Mouse (Mus musculus) myocyte (in vitro differentiated cells): ENCODE results near the gene Cmklr1. TPM values are rescaled to one million over a fixed set of nuclear protein-coding genes. Genes with fewer than 3 reads are reported as not detected.
"Not testable (repeated sequence)": the region's sequence is repeated elsewhere in the genome, so short reads cannot be mapped to it uniquely, and the experiment has no call there.

ENCODE experiments used
- H3K27me3 ChIP-seq: one replicate; pipeline ENCODE4 v1.6.1; 2011; ENCODE audit not compliant: control insufficient read depth, insufficient read depth, insufficient read length
- H3K36me3 ChIP-seq: one replicate; pipeline ENCODE4 v1.6.1; 2011; ENCODE audit not compliant: control insufficient read depth, insufficient read depth
- H3K4me2 ChIP-seq: one replicate; pipeline ENCODE4 v1.6.1; 2011; ENCODE audit warnings: low read depth, control low read depth
- H3K4me3 ChIP-seq: one replicate; pipeline ENCODE4 v1.5.1; 2011; ENCODE audit warnings: mild to moderate bottlenecking, control low read depth, moderate library complexity
- H3K79me2 ChIP-seq: one replicate; pipeline ENCODE4 v1.6.1; 2011; ENCODE audit not compliant: control insufficient read depth, insufficient read depth
- H3ac ChIP-seq: one replicate; pipeline ENCODE4 v1.6.1; 2011; ENCODE audit not compliant: control insufficient read depth, insufficient read length
- CEBPB ChIP-seq: IDR thresholded peaks from 2 replicates; pipeline ENCODE4 v1.6.1; 2011; ENCODE audit warnings: mild to moderate bottlenecking, moderate library complexity; ENCODE audit not compliant: poor library complexity, insufficient read depth, severe bottlenecking
- E2F4 ChIP-seq: IDR thresholded peaks from one replicate; pipeline ENCODE4 v1.6.1; 2011; ENCODE audit warnings: mild to moderate bottlenecking, control low read depth, moderate library complexity; ENCODE audit not compliant: insufficient read depth
- MAX ChIP-seq: IDR thresholded peaks from one replicate; pipeline ENCODE4 v1.6.1; 2011; ENCODE audit warnings: low read depth, mild to moderate bottlenecking, control low read depth
- MYOD1 ChIP-seq, 3 experiments: IDR thresholded peaks; one replicate each; pipeline ENCODE4 v1.6.1; 2011; ENCODE audit warnings: control low read depth in 2 of 3, low read depth in 2 of 3, mild to moderate bottlenecking in 2 of 3, moderate library complexity in 1 of 3; ENCODE audit not compliant: insufficient read length in 2 of 3, control insufficient read depth in 1 of 3
- MYOG ChIP-seq, 3 experiments: IDR thresholded peaks; one replicate each; pipeline ENCODE4 v1.6.1; 2011; ENCODE audit warnings: control low read depth in 2 of 3, low read depth in 2 of 3, mild to moderate bottlenecking in 2 of 3; ENCODE audit not compliant: insufficient read length in 2 of 3, control insufficient read depth in 1 of 3, insufficient read depth in 1 of 3
- POLR2A ChIP-seq: IDR thresholded peaks from one replicate; pipeline ENCODE4 v1.6.1; 2011; ENCODE audit warnings: low read depth, mild to moderate bottlenecking, control low read depth, moderate library complexity; ENCODE audit not compliant: insufficient read length
- POLR2AphosphoS2 ChIP-seq: IDR thresholded peaks from one replicate; pipeline ENCODE4 v1.6.1; 2011; ENCODE audit warnings: low read depth, control low read depth; ENCODE audit not compliant: insufficient read length
- REST ChIP-seq: IDR thresholded peaks from one replicate; pipeline ENCODE4 v1.6.1; 2011; ENCODE audit warnings: mild to moderate bottlenecking, control low read depth, moderate library complexity; ENCODE audit not compliant: insufficient read depth, insufficient read length
- SRF ChIP-seq: IDR thresholded peaks from one replicate; pipeline ENCODE4 v1.6.1; 2011; ENCODE audit warnings: low read depth; ENCODE audit not compliant: control insufficient read depth, insufficient read length
- TCF12 ChIP-seq: IDR thresholded peaks from one replicate; pipeline ENCODE4 v1.6.1; 2011; ENCODE audit warnings: mild to moderate bottlenecking, control low read depth; ENCODE audit not compliant: poor library complexity, insufficient read depth, severe bottlenecking
- TCF3 ChIP-seq: IDR thresholded peaks from one replicate; pipeline ENCODE4 v1.6.1; 2011; ENCODE audit warnings: low read depth, control low read depth; ENCODE audit not compliant: insufficient read length
- USF1 ChIP-seq: IDR thresholded peaks from one replicate; pipeline ENCODE4 v1.6.1; 2011; ENCODE audit warnings: low read depth, mild to moderate bottlenecking, control low read depth, moderate library complexity
- polyA plus RNA-seq: library from polyadenylated mRNA; unstranded; fragments of >200 nt; fragmentation: generic; extraction: Trizol; gene quantifications from one replicate; pipeline ENCODE4 v1.2.1, GENCODE M21; 2012; ENCODE audit warnings: missing spikeins

Gene Cmklr1
- polyA plus RNA-seq, 1 experiment = 14.1 TPM

DNA sequence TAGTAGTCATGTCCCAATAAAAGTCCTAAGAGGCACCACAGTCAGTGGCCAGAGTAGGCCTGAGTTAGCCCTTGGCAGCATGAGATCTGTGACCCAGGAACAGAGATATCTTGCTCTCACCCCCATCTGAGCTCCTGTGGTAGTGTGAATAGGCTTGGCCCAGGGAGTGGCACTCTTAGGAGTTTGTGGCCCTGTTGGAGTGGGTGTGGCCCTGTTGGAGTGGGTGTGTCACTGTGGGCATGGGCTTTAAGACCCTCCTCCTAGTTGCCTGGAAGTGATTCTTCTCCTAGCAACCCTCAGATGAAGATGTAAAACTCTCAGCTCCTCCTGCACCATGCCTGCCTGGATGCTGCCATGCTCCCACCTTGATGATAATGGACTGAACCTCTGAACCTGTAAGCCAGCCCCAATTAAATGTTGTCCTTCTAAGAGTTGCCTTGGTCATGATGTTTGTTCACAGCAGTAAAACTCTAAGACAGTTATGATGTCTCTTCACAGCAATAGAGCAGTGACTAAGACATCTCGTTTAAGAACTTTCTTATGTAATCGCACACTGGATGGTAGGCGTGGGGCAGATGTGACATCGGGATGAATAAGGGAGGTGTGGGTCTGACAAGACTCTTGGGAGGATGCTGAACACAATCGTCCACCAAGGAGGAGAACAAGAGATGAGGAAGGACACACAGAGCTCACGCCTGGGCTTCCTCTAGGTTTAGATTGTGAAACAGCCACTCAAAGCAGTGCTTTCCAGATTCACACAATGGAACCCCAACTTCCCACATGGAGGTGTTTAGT lies 56.1 kb downstream of the Cmklr1 start:
- Histone ChIP-seq H3K4me2 (no peak overlapping the region), H3K4me3 (no peak overlapping the region), H3K79me2 (no peaks in the 10 kb centered on the region), H3K27me3 (no peaks in the 10 kb centered on the region), H3ac (no peak overlapping the region), H3K36me3 (no peaks in the 10 kb centered on the region)
- TF ChIP-seq POLR2AphosphoS2 = no peak
- no peak for TF ChIP-seq REST
- TF ChIP-seq SRF = no peak
- TF ChIP-seq E2F4 = no peak
- no peak for TF ChIP-seq USF1
- no peak for TF ChIP-seq TCF12
- TF ChIP-seq MYOG (IDR thresholded peaks at IDR 0.05; ENCODE audit: control insufficient read depth in 1 of 3, insufficient read depth in 1 of 3, insufficient read length in 2 of 3, low read depth in 2 of 3) = no peak
- no peak for TF ChIP-seq TCF3
- no peak for TF ChIP-seq CEBPB
- no peak for TF ChIP-seq POLR2A
- TF ChIP-seq MAX = no peak
- no peak for TF ChIP-seq MYOD1 (IDR thresholded peaks at IDR 0.05; ENCODE audit: control insufficient read depth in 1 of 3, insufficient read length in 2 of 3, low read depth in 2 of 3)

DNA sequence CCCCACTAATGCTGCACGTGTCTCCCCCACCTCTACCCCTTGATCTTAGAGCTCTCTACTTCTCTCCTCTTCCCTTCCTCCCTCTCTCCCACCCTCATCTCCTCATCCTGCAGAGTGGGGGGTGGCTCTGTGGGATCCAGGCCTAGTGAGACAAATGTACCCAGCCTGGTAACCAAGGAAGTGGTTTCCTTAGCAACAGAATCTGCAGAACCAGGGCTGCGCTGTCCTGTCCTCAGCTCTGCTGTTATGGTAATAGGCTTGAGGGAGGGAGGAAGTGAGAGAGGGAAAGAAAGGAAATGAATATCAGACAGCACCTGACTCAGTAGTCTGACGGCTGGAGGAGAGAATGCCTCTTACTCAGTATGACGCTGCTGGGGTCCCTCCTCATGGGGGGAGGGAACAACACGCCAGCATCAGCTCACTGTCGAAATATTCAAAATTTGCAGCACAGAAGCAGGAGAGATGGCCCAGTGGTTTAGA lies 58.4 kb downstream of the Cmklr1 start:
- Histone ChIP-seq H3K79me2 (no peaks in the 10 kb centered on the region), H3K4me3 (no peak overlapping the region), H3K4me2 (no peak overlapping the region), H3K36me3 (no peaks in the 10 kb centered on the region), H3ac (no peak overlapping the region), H3K27me3 (no peaks in the 10 kb centered on the region)
- TF ChIP-seq E2F4 (no peak), POLR2A (no peak), MAX (no peak), REST (no peak), USF1 (no peak), MYOG (IDR thresholded peaks at IDR 0.05; ENCODE audit: control insufficient read depth in 1 of 3, insufficient read depth in 1 of 3, insufficient read length in 2 of 3, low read depth in 2 of 3) (no peak), CEBPB (no peak), TCF12 (no peak), POLR2AphosphoS2 (no peak), TCF3 (no peak)

DNA sequence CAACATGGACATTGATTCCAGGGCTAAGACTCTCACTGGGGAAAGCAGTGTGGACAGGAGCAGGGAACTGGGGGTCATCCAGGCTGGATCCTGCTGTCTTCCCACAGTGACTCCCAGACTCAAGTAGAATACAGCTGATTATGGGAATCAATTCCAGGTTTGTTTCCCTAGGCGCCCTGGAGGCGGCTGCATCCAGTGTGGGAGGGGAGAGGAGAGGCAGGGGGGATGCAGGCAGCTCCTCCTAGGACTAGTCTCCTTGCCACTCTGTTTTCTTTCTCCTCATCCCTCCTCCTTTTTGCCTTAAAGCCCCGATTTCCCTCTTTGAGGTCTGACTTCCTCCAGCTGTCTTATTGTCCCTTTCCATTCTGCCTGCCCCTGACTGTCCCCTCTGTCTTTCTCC lies 59.1 kb downstream of the Cmklr1 start:
- H3K27me3 ChIP-seq = no peaks in the 10 kb centered on the region
- H3K79me2 ChIP-seq = no peaks in the 10 kb centered on the region
- H3K36me3 ChIP-seq = no peaks in the 10 kb centered on the region
- no peak overlapping the region for H3K4me3 ChIP-seq
- TF ChIP-seq POLR2AphosphoS2 (no peak), REST (no peak), TCF3 (no peak), MYOG (IDR thresholded peaks at IDR 0.05; ENCODE audit: control insufficient read depth in 1 of 3, insufficient read depth in 1 of 3, insufficient read length in 2 of 3, low read depth in 2 of 3) (no peak), E2F4 (no peak), MYOD1 (IDR thresholded peaks at IDR 0.05; ENCODE audit: control insufficient read depth in 1 of 3, insufficient read length in 2 of 3, low read depth in 2 of 3) (no peak), SRF (no peak), MAX (no peak), TCF12 (no peak), USF1 (no peak), CEBPB (no peak), POLR2A (no peak)
- no peak overlapping the region for H3K4me2 ChIP-seq
- H3ac ChIP-seq = no peak overlapping the region

DNA sequence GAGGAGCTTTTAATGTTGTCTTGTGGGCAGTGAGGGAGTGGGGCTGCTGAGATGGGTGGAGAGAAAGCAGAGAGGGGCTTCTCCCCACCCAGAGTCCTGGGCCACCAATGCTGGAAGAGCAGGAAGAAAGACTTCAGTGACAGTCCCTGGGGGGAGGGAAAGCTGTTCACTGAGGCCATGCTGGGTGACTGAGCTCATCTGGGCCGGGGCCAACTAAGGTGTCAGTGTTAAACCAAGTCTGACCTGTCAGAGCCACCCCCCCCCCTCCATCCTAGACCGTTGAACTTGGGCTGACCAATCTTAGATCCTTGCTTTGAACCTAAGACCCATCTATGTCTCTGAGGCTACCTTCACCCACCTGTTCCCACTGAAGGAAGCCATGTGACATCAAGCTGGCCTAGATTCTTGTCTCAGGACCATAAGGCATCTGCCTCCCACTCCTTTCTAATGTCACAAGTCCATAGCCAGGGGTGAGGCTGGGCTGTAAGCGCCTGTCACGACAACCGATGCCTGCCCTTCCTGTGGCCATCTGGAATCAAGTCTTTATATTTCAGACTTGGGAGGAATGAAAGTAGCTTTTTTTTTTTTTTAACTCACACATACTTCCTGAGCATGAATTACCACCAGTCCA lies 60.1 kb downstream of the Cmklr1 start:
- no peaks in the 10 kb centered on the region for H3K27me3 ChIP-seq
- H3K36me3 ChIP-seq = no peaks in the 10 kb centered on the region
- TF ChIP-seq REST = no peak
- TF ChIP-seq TCF12 = no peak
- TF ChIP-seq MYOG (IDR thresholded peaks at IDR 0.05; ENCODE audit: control insufficient read depth in 1 of 3, insufficient read depth in 1 of 3, insufficient read length in 2 of 3, low read depth in 2 of 3) = no peak
- no peak for TF ChIP-seq E2F4
- TF ChIP-seq POLR2AphosphoS2 = no peak
- no peak for TF ChIP-seq USF1
- TF ChIP-seq SRF = no peak
- no peak for TF ChIP-seq TCF3
- TF ChIP-seq MAX = no peak
- TF ChIP-seq POLR2A = no peak
- no peak for TF ChIP-seq MYOD1 (IDR thresholded peaks at IDR 0.05; ENCODE audit: control insufficient read depth in 1 of 3, insufficient read length in 2 of 3, low read depth in 2 of 3)
- no peak for TF ChIP-seq CEBPB
- no peaks in the 10 kb centered on the region for H3K79me2 ChIP-seq
- H3K4me2 ChIP-seq = no peak overlapping the region
- H3ac ChIP-seq = no peak overlapping the region
- no peak overlapping the region for H3K4me3 ChIP-seq

DNA sequence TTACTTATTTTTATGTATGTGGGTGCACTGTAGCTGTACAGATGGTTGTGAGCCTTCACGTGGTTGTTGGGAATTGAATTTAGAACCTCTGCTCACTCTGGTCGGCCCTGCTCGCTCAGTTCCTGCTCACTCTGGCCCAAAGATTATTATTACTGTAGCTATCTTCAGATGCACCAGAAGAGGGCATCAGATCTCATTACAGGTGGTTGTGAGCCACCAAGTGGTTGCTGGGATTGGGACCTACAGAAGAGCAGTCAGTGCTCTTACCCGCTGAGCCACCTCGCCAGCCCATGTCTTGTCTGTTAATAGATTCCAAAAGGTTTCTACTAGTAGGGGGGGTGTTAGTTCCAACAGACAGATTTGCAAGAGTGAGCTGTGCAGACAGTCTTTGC lies 63.8 kb downstream of the Cmklr1 start:
- not testable (repeated sequence) for H3K4me2 ChIP-seq, H3K4me3 ChIP-seq, H3K79me2 ChIP-seq, H3K36me3 ChIP-seq, H3ac ChIP-seq, H3K27me3 ChIP-seq

DNA sequence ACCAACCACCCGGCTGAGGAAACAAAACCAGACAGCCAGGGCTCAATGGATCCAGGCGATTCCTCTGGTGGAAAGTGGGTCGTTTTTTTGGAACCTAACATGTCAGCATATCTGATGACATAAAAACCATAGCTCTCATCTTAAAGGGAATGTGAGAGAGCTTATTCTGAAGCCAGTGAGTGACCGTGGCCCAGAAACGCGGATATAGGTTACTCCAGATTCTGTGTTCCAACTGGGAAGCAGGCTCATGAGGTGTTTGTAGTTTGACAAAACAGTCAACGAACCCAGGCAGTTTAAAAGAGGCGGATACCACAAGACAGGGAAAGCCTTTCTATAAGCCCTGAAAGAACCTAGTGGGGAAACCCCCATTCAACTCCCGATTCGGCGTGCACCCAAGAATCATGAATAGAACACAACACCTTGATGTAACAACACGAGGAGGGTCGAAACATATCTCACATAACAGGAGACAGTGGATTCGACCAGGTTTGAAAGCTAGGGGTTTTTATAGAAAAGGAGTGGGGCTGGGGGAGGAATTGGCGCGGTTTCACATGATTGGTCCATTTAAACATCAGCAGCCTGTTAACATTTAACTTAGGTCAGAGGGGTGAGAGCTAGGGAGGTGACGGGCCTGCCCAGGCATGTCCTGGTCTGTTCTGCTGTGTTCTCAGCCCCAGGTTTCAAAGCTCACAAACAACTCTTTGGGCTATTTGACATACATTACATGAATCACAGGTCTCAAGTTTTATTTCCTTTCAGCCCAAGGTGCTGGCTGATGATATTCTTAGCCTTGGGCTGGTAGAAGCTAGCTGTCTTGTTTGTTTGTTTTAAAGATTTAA lies 64.4 kb downstream of the Cmklr1 start:
- not testable (repeated sequence) for H3K79me2 ChIP-seq, H3ac ChIP-seq, H3K36me3 ChIP-seq, H3K4me2 ChIP-seq, H3K4me3 ChIP-seq, H3K27me3 ChIP-seq
